Mouse (Mus musculus): ENCODE data around the gene Krt32. TPM values are rescaled to one million over a fixed set of nuclear protein-coding genes. Genes with fewer than 3 reads are reported as not detected.

Krt32 gene
- not detected in 2 replicates for polyA plus RNA-seq (2015; fragmentation: Nextera tagmentation; extraction: Ambion mirVana)

- ATAC-seq: no peak
Measured at GRCm38 (mm10) chr11:100087861-100088260, at the start of gene Krt32. Gene Krt32, minus strand, starts transcription at chr11:100088226.

GRCm38 (mm10) chr11:100137693-100138092 lies 49.7 kb upstream of the Krt32 start:
- no peaks in the 10 kb centered on the region for H3K36me3 ChIP-seq (ENCODE audit: control insufficient read depth, insufficient read depth)
- WGBS: 22% methylated on average over 5 of the region's 5 CpGs

More at GRCm38 (mm10) chr11:100087861-100088260, at the start of gene Krt32:
- no peak within 1 kb of the TSS for H3K4me2 ChIP-seq (replicated peaks; ENCODE audit: low read depth)
- H3K4me1 ChIP-seq (replicated peaks; ENCODE audit: control insufficient read depth, insufficient read depth, low read length): no peaks in the 10 kb centered on the region
- H3K9ac ChIP-seq (ENCODE audit: low read depth, low read length): no peak within 1 kb of the TSS
- no peak within 1 kb of the TSS for H3K27ac ChIP-seq (ENCODE audit: low read depth, low read length)
- WGBS: 94% methylated on average over 10 of the region's 10 CpGs
- H3K4me3 ChIP-seq (ENCODE audit: low read depth, low read length): no peak within 1 kb of the TSS
- H3K9me3 ChIP-seq (ENCODE audit: control insufficient read depth): no peaks in the 10 kb centered on the region
- TF ChIP-seq CTCF (IDR thresholded peaks at IDR 0.05; ENCODE audit: low read depth): no peak
- no peaks in the 10 kb centered on the region for H3K27me3 ChIP-seq (replicated peaks; ENCODE audit: control insufficient read depth, insufficient read depth, low read length)
- no peaks in the 10 kb centered on the region for H3K36me3 ChIP-seq (ENCODE audit: control insufficient read depth, insufficient read depth)

DNA sequence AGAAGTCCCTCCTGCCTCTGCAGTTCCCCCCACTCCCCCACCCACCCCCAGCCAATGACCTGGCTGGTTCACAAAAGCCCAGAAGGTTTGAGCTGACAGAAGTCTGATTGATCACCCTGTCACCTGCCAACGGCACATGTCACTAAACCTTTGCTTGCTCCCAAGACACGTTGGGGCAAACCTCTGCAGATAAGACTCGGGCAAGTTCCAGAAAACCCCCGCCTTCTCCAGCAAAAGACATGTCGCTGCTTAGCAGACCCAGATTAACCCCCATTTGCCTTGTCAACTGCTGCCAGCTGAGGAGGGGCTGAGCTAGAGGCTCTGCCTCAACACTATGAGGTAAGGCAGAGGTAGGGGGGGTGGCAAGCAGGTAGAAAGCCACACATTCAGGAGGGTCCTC lies 48.5 kb upstream of the Krt32 start:
- ATAC-seq: no peak
- Histone ChIP-seq H3K9me3 (ENCODE audit: control insufficient read depth) (no peaks in the 10 kb centered on the region), H3K27ac (ENCODE audit: low read depth, low read length) (no peak overlapping the region), H3K27me3 (replicated peaks; ENCODE audit: control insufficient read depth, insufficient read depth, low read length) (no peaks in the 10 kb centered on the region), H3K4me3 (ENCODE audit: low read depth, low read length) (no peak overlapping the region), H3K4me2 (replicated peaks; ENCODE audit: low read depth) (no peak overlapping the region), H3K36me3 (ENCODE audit: control insufficient read depth, insufficient read depth) (no peaks in the 10 kb centered on the region), H3K9ac (ENCODE audit: low read depth, low read length) (no peak overlapping the region), H3K4me1 (replicated peaks; ENCODE audit: control insufficient read depth, insufficient read depth, low read length) (peaks cover 6% of the 10 kb centered on the region; the same call in 1 of the 2 replicates)
- TF ChIP-seq CTCF (IDR thresholded peaks at IDR 0.05; ENCODE audit: low read depth): no peak
- 26% methylated on average over 5 of the region's 5 CpGs for WGBS

More at GRCm38 (mm10) chr11:100137693-100138092, 49.7 kb upstream of the Krt32 start:
- H3K4me1 ChIP-seq (replicated peaks; ENCODE audit: control insufficient read depth, insufficient read depth, low read length): peaks cover 6% of the 10 kb centered on the region; the same call in 1 of the 2 replicates
- no peaks in the 10 kb centered on the region for H3K27me3 ChIP-seq (replicated peaks; ENCODE audit: control insufficient read depth, insufficient read depth, low read length)
- no peak for TF ChIP-seq CTCF (IDR thresholded peaks at IDR 0.05; ENCODE audit: low read depth)
- peak; percentile 32 for ATAC-seq
- peak overlapping the region; percentile 50; the same call in 1 of the 2 replicates for H3K27ac ChIP-seq (ENCODE audit: low read depth, low read length)
- H3K9me3 ChIP-seq (ENCODE audit: control insufficient read depth): no peaks in the 10 kb centered on the region
- H3K4me3 ChIP-seq (ENCODE audit: low read depth, low read length): no peak overlapping the region
- H3K4me2 ChIP-seq (replicated peaks; ENCODE audit: low read depth): no peak overlapping the region
- no peak overlapping the region for H3K9ac ChIP-seq (ENCODE audit: low read depth, low read length)

- Histone ChIP-seq H3K4me3 (ENCODE audit: low read depth, low read length) (no peak within 1 kb of the TSS), H3K9ac (ENCODE audit: low read depth, low read length) (no peak within 1 kb of the TSS), H3K27ac (ENCODE audit: low read depth, low read length) (no peak within 1 kb of the TSS), H3K9me3 (ENCODE audit: control insufficient read depth) (no peaks in the 10 kb centered on the region), H3K4me1 (replicated peaks; ENCODE audit: control insufficient read depth, insufficient read depth, low read length) (peaks cover 6% of the 10 kb centered on the region; the same call in 1 of the 2 replicates), H3K27me3 (replicated peaks; ENCODE audit: control insufficient read depth, insufficient read depth, low read length) (no peaks in the 10 kb centered on the region), H3K36me3 (ENCODE audit: control insufficient read depth, insufficient read depth) (no peaks in the 10 kb centered on the region), H3K4me2 (replicated peaks; ENCODE audit: low read depth) (no peak within 1 kb of the TSS)
- WGBS: 79% methylated on average over 7 of the region's 7 CpGs
- no peak for TF ChIP-seq CTCF (IDR thresholded peaks at IDR 0.05; ENCODE audit: low read depth)
- ATAC-seq: no peak
Measured at GRCm38 (mm10) chr11:100135731-100136130, 47.7 kb upstream of the Krt32 start, which contains the start of gene Krt15. Gene Krt15, minus strand, starts transcription at chr11:100135928.

DNA sequence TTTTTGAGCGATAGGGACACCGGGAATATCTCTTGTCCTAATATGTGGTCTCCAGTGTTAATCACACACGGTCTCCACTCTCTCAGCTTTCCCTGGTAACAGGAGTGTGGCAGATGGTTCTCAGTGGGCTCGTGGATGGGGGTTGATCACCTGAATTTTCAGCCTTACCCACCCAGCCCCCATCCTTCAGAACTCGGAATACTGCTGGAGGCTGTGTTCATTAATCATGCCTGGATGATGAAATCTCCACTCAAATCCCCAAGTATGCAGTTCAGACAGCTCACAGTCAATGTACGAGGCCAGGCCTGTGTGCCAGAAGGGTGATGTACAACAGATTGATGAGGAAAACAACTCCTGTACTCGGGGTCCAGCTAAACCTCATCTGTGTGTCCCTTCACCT lies 36.9 kb upstream of the Krt32 start:
- 76% methylated on average over 7 of the region's 7 CpGs for WGBS
- no peak overlapping the region for H3K4me2 ChIP-seq (replicated peaks; ENCODE audit: low read depth)
- no peak for ATAC-seq
- no peaks in the 10 kb centered on the region for H3K27me3 ChIP-seq (replicated peaks; ENCODE audit: control insufficient read depth, insufficient read depth, low read length)
- no peak overlapping the region for H3K27ac ChIP-seq (ENCODE audit: low read depth, low read length)
- no peaks in the 10 kb centered on the region for H3K4me1 ChIP-seq (replicated peaks; ENCODE audit: control insufficient read depth, insufficient read depth, low read length)
- H3K9ac ChIP-seq (ENCODE audit: low read depth, low read length): no peak overlapping the region
- no peak overlapping the region for H3K4me3 ChIP-seq (ENCODE audit: low read depth, low read length)
- no peak for TF ChIP-seq CTCF (IDR thresholded peaks at IDR 0.05; ENCODE audit: low read depth)
- H3K9me3 ChIP-seq (ENCODE audit: control insufficient read depth): no peaks in the 10 kb centered on the region
- no peaks in the 10 kb centered on the region for H3K36me3 ChIP-seq (ENCODE audit: control insufficient read depth, insufficient read depth)

DNA sequence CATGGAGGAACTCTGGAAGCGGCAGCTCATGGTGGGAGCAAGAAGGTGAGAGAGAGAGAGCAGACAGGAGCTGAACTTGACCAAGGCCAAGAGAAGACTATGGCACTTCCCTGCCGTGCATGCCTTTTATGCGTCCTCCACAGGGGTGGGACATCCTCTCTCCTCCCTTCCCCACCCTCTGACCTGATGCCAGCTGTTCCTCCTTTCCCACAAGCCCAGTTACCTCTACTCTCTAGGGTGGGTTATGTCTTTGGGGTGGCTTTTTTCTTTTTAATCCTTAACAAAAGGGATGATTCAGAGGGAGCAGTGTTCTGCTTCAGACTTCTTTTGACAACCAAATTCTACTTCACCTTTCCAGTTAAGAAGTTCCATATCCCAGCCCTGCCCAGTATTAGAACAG lies 33.4 kb upstream of the Krt32 start, which contains the start of gene Krt13:
Gene Krt13 (minus strand): TSS at position 101 of the 400 bp plus-strand sequence.
- Histone ChIP-seq H3K27ac (ENCODE audit: low read depth, low read length) (no peak within 1 kb of the TSS), H3K9ac (ENCODE audit: low read depth, low read length) (no peak within 1 kb of the TSS), H3K4me2 (replicated peaks; ENCODE audit: low read depth) (no peak within 1 kb of the TSS), H3K27me3 (replicated peaks; ENCODE audit: control insufficient read depth, insufficient read depth, low read length) (no peaks in the 10 kb centered on the region), H3K36me3 (ENCODE audit: control insufficient read depth, insufficient read depth) (no peaks in the 10 kb centered on the region), H3K4me3 (ENCODE audit: low read depth, low read length) (no peak within 1 kb of the TSS), H3K9me3 (ENCODE audit: control insufficient read depth) (no peaks in the 10 kb centered on the region), H3K4me1 (replicated peaks; ENCODE audit: control insufficient read depth, insufficient read depth, low read length) (no peaks in the 10 kb centered on the region)
- TF ChIP-seq CTCF (IDR thresholded peaks at IDR 0.05; ENCODE audit: low read depth): no peak
- WGBS: 71% methylated on average over 3 of the region's 3 CpGs
- ATAC-seq: no peak

Measured in intestine, postnatal 0 days (tissue).